Mouse (Mus musculus) layer of hippocampus, adult 2 months (tissue): ENCODE data around the gene Tmprss11g. TPM values are rescaled to one million over a fixed set of nuclear protein-coding genes. Genes with fewer than 3 reads are reported as not detected.
A peak's percentile ranks its signal among the peaks of the same experiment; 100 is the strongest.

Experiments used
- DNase-seq, 2 experiments: peaks; one replicate each; pipeline ENCODE4 v3.0.0; 2022; ENCODE audit warnings: low spot score in 2 of 2
- H3K27ac ChIP-seq: fragments of 200-600 bp; 2 replicates; pipeline ENCODE4 v1.8.1; 2022
- H3K4me3 ChIP-seq: fragments of 200-600 bp; 2 replicates; pipeline ENCODE4 v1.8.1; 2022; ENCODE audit warnings: mild to moderate bottlenecking
- CTCF ChIP-seq: fragments of 200-600 bp; conservative IDR thresholded peaks from 2 replicates; pipeline ENCODE4 v1.8.1; 2022; ENCODE audit warnings: antibody characterized with exemption, mild to moderate bottlenecking, moderate library complexity
- long read RNA-seq, 2 experiments: library from polyadenylated mRNA; stranded (forward); transcript quantifications; one replicate each; pipeline ENCODE4 v2.0.0; 2021; ENCODE audit warnings: borderline mapping rate in 2 of 2
- total RNA-seq, 2 experiments: library from RNA; stranded (reverse); gene quantifications; 2 replicates each; pipeline ENCODE4 v1.2.3; 2021

Tmprss11g gene
- not detected for total RNA-seq
- long read RNA-seq, experiment 1 = 0 reads
- long read RNA-seq, experiment 2 = 0 reads

DNA sequence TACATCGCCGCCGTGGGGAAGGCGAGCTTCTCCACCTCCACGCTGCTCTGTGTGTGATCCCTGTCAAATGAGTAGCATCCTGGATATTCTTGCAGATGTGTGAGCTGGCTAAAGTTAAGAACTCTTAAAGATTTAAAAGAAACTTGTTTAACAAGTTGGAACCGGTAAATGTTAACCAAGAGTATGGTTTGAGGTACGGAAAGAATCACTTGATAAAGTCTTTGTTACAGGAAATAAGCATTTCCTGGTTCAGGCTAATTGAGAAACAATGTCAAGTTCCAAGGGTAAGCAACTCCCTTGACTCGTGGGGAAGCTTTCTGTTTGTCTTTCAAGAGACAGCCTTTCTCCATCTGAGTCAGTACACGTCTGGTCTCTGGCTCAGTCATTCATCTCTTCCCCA lies at the start of gene Tmprss11g:
Gene Tmprss11g (minus strand): TSS at position 101 of the 400 bp plus-strand sequence.
- Histone ChIP-seq H3K4me3 (no peak within 1 kb of the TSS), H3K27ac (no peak within 1 kb of the TSS)
- no peak for TF ChIP-seq CTCF
- DNase-seq = no peak

DNA sequence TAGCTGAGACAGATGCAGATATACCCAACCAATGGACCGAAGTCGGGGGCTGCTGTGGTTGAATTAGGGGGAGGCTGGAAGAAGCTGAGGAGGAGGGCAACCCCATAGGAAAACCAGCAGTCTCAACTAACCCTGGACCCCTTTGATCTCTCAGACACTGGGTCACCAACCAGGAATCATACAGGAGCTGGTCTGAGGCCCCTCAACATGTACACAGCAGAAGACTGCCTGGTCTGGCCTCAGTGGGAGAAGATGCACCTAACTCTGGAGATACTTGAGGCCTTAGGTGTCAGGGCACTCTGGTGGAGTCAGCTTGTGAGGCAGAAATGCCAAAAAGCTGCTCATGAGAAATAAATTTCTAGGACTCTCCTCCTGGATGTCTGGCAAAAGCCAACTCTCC lies 28.3 kb upstream of the Tmprss11g start:
- no peak for TF ChIP-seq CTCF
- DNase-seq = no peak
- Histone ChIP-seq H3K4me3 (no peak overlapping the region), H3K27ac (no peak overlapping the region)

DNA sequence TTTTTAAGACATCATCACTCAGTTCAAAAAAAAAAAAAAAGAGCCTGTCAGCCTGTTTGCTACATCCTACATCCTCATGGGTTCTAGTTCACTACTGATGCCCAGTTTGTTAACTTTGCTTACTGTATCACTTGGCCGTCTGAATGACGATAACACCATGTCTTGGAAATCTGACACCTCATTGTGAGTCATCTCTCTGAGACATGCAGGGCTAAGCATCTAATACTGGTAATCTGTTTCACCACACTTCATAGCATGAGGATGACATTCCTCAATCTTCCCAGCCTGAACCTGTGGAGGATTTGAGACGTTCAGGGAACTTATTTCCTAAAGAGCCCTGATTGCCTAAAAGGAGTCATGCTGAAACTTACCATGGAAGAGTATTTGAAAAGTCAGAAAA lies 22.2 kb upstream of the Tmprss11g start:
- DNase-seq = no peak
- Histone ChIP-seq H3K27ac (no peak overlapping the region), H3K4me3 (no peak overlapping the region)
- TF ChIP-seq CTCF = no peak

DNA sequence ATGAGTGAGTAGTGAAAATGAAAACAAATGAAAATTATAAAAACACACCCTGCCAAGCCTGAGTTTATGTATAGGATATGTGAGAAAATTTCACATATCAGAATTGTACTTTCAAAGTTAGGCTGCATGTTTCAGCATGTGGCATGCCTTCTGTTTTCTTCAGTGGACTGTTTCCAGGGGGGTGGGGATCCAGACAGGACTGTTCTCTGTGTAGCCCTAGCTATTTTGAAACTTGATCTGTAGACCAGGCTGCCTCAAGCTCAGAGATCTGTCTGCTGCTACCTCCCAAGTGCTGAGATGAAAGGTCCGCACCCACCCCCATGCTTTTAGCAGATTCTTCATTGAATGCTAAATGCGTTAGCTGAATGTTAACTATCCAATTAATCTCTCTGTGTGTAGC lies 10.3 kb upstream of the Tmprss11g start:
- Histone ChIP-seq H3K27ac (no peak overlapping the region), H3K4me3 (no peak overlapping the region)
- DNase-seq = peak in 1 of 2 experiments; percentile 7
- TF ChIP-seq CTCF = no peak

DNA sequence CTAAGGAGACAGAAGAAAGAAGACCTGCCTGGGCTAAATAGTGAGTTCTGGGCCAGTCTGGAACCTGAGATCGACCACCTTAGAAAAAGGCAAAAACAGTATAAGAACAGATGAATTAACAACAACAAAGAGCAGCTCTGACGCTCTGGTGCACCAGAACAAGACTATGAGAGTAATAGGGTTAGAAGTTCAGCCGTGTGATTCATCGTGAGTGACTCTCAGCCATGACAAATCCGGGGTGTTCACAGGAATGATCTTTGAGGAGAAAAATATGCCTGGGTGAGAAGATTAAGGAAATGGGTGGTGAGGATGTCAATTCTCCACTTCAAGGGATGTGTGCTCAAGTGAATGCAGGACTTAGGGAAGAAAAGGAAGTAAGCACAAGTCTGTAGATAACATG lies 6.9 kb downstream of the Tmprss11g start:
- no peak overlapping the region for H3K4me3 ChIP-seq
- DNase-seq = no peak
- H3K27ac ChIP-seq = no peak overlapping the region
- no peak for TF ChIP-seq CTCF

DNA sequence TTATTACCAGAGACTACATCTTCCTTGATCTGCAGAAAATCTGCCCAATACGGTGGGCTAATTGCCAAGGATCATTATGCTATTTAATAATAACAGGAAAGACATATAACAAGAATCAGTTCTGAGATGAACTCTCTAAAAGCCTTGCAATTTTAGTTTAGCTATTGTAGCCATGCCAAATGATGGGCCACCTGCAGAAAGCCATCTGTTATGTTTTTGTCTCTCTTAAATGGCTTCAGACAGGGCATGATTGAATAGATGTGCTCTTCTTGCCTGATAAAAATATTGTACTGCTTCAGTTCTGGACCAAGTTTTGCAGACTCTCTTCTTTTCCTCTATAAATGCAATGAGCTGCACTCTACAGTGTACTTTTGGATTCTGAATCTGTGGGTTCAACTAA lies 24.9 kb downstream of the Tmprss11g start:
- no peak for DNase-seq
- no peak for TF ChIP-seq CTCF
- H3K27ac ChIP-seq = no peak overlapping the region
- no peak overlapping the region for H3K4me3 ChIP-seq

DNA sequence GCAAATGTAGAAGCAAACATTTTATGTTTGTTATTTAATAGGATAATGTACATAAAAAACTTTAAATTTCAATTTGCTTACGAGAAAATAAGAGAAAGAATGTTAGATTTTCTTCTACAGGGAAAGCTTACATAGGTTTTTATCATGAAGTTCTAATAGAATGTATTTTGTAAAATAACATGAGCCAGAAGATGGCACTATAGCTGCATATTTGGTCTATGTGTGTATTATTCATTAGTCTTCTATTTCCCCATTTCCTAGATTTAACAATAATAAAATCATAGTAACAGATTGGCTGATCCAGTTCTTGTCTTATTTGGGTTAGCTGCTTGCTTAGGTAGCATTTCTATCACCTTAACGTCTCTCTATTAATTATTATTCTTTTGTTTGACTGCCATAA lies 35.8 kb downstream of the Tmprss11g start:
- Histone ChIP-seq H3K27ac (no peak overlapping the region), H3K4me3 (no peak overlapping the region)
- TF ChIP-seq CTCF = peak; percentile 77
- no peak for DNase-seq

DNA sequence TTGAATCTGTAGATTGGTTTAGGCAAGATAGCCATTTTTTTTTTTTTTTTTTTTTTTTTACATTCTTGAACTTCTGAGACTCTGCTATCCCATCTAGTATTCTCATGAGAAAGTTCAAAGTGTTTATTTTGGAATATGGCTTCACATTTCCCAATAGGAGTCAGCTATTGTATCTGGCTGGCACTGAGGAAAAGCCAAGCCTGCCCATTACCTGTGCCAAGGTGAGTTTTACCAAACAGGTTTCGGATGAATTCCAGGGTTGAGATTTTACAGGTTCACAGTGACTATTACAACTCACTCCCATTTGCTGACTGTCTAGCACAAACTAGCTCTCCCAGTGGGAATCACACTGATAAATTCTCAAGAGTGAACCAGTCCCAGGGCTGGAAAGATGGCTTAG lies 36.4 kb downstream of the Tmprss11g start:
- no peak overlapping the region for H3K27ac ChIP-seq
- DNase-seq = no peak
- H3K4me3 ChIP-seq = no peak overlapping the region
- TF ChIP-seq CTCF = no peak

DNA sequence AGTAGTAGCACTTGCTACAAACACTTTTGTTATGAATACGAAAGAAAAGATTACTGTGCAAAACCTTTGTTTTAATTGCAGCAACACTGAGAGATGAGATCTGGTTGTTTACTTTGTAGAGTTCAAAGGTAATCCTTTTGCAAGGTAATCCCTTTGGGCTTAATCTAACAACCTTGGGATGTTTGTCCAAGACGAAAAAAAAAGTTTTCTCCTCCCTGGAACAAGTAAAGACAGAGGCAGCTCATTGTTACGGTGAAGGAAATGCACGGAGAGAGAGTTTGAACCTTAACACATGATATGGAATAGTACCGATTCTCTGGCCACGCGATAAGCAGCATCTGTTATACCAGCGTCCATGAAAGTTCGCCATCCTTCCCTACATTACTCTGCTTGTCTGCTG lies 44.5 kb downstream of the Tmprss11g start:
- DNase-seq = no peak
- H3K4me3 ChIP-seq = no peak overlapping the region
- no peak overlapping the region for H3K27ac ChIP-seq
- TF ChIP-seq CTCF = no peak

DNA sequence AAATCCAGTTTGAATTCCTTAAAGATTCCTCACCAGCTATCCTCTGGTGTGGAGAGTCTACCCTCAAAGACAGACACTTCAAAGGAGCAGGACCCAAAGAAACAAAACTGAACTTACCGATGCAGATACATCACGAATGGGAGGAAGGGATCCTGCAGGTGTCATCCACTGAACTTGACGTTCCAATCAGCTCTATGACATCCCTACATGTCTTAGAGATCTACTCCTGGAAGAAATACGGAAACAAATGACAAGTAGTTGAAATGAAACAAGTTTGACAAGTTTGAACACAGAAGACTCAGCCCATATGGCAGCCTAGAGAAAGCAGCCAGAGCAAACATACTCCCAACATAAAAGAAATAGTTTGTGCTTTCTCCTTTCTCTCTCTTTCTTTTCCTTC lies 49.5 kb downstream of the Tmprss11g start, which contains the start of gene Tmprss11a:
Gene Tmprss11a (minus strand): TSS at position 101 of the 400 bp plus-strand sequence.
- Histone ChIP-seq H3K4me3 (no peak within 1 kb of the TSS), H3K27ac (no peak within 1 kb of the TSS)
- TF ChIP-seq CTCF = no peak
- DNase-seq = no peak

DNA sequence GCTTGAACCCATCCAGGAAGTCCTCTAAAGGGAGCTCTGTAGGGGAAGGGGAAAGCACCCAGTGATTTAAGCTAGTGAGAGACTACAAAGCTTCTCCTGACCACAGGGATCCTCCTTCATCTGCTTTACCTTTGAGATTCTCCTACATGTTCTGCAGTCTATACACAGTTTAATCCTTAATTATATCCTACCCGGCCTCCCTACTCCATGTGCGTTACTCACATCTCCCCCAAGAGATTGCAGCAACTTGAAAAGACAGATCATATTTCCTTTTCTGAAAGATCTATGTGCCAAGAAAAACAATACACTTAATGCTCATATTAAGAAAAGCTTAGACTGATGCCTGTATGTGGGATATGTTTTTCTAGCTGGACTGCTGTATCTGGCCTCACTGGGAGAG lies 79.1 kb downstream of the Tmprss11g start:
- peak overlapping the region; percentile 68 for H3K27ac ChIP-seq
- DNase-seq = no peak
- no peak overlapping the region for H3K4me3 ChIP-seq
- no peak for TF ChIP-seq CTCF

DNA sequence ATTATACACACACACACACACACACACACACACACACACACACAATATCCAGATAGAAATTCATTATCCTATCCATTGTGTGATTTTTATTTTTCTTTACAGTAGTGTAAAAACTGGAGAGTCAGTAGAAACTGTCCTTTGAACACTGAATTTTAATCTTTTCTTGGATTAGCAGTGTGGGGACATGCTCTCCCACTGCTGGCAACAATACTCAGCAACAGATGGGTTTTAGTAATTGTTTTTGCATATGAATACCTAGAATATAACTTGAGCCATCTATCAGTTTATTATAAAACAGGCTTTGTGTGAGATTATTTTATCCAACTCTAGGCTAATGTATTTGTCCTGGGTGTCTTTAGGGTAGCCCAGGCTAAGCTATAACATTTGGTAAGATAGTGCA lies 79.9 kb downstream of the Tmprss11g start:
- Histone ChIP-seq H3K27ac (peak overlapping the region; percentile 68), H3K4me3 (no peak overlapping the region)
- no peak for TF ChIP-seq CTCF
- DNase-seq = peak; percentile 10 to 30

Other genes starting within 250 kb of the Tmprss11g start
- not detected for gene Tmprss11c, start 229.3 kb downstream of the Tmprss11g start, total RNA-seq
- not detected for gene Tmprss11d, start 145.2 kb downstream of the Tmprss11g start, total RNA-seq
- gene Tmprss11a, start 49.6 kb downstream of the Tmprss11g start, total RNA-seq = not detected
- gene Tmprss11f, start 113.8 kb upstream of the Tmprss11g start, total RNA-seq = not detected
- gene Tmprss11b, start 157.8 kb upstream of the Tmprss11g start, total RNA-seq = not detected
- not detected for gene Tmprss11e, start 227.2 kb upstream of the Tmprss11g start, total RNA-seq